Mouse (Mus musculus): ENCODE measurements around the gene Ppm1n.

The Ppm1n gene

DNA sequence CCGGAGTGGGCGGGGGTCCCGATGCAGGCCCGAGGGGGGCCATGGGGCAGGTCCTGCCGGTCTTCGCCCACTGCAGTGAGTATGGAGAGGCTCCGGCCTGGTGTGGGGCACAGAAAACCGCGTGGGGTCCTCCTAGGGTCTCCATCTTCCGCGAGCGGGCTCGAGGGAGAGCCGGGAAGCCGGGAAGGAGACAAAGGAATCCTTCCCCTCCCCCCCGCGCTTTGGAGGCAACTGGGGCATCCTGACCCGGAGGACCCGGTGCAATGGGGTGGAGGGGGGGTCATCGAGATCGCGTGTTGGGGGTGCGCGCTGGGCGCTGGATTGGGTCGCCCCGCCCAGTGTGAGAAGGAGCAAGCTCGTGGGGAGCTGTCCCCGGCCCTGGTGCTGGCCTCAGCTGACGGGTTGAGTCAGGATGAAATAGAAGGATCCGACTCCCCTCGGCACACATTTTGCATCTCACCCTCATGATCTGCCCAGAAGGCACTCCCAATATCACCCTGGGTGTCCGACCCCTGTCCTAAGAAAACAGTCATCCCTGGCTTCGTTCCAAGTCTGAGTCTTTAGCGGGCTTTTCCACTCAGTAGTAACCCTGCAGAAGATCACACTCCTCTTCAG, 3.0 kb upstream of the Ppm1n start:
- DNase-seq (ENCODE audit: low read depth) = peak; percentile 65

- peak; percentile 85 for DNase-seq (ENCODE audit: low read depth)
These were observed 2.5 kb upstream of the Ppm1n start, which contains the start of gene Rtn2 for GRCm38 (mm10) chr7:19282385-19282784. Gene Rtn2, plus strand, starts transcription at chr7:19282624.

DNA sequence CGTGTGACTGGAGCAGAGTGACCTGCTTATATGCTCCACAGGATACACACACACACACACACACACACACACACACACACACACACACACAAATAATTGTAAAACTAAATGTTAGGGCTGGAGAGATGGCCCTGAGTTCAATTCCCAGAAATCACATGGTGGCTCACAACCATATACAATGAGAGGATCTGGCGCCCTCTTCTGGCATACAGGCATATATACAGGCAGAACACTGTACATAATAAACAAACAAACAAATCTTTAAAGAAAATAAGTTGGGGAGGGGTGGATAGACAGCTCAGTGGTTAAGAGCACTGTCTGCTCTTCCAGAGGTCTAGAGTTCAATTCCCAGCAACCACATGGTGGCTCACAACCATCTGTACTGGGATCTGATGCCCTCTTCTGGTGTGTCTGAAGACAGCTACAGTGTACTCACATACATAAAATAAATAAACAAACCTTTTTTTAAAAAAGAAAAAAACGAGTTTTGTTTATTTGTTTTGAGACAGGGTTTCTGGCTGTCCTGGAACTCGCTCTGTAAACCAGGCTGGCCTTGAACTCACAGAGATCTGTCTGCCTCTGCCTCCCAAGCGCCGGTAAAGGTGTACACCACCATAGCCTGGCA, 1.9 kb upstream of the Ppm1n start:
- peak; percentile 81 for DNase-seq (ENCODE audit: low read depth)

DNA sequence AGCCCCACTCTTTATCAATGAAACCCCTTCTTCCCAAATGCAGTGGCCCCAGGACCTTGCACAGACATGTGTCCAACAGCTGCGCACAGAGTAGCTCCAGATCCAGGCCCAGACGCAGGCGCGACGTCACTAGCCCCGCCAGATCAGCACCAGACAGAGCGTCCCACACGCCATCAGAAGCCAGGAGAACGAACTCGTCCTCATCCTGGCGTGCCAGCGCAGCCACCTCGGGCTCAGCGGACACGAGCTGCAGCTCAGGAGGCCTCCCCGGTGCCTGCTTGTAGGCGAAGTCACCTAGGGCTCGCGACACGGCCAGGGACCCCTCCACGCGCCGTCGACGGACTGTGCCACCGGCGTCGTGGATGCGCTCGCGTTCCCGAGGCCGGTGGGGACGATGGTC, 812 bp downstream of the Ppm1n start:
- no peak for DNase-seq (ENCODE audit: low read depth)

DNA sequence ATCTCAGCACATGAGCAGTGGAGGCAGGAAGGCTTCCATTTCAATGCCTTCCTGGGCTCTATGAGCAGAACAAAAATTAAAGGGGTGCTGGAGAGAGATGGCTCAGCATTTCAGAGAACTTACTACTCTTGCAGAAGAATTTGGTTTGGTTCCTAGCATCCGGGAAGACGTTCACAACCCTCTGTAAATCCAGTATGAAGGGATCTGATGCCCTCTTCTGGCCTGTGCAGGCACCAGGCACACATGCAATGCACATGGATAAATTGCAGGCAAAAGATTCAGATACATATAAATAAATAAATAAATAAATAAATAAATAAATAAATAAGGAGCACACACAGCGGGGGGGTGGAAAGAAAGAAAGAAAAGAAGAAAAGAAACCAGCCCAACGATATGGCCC, 3.6 kb downstream of the Ppm1n start:
- peak; percentile 47 for DNase-seq (ENCODE audit: low read depth)

DNA sequence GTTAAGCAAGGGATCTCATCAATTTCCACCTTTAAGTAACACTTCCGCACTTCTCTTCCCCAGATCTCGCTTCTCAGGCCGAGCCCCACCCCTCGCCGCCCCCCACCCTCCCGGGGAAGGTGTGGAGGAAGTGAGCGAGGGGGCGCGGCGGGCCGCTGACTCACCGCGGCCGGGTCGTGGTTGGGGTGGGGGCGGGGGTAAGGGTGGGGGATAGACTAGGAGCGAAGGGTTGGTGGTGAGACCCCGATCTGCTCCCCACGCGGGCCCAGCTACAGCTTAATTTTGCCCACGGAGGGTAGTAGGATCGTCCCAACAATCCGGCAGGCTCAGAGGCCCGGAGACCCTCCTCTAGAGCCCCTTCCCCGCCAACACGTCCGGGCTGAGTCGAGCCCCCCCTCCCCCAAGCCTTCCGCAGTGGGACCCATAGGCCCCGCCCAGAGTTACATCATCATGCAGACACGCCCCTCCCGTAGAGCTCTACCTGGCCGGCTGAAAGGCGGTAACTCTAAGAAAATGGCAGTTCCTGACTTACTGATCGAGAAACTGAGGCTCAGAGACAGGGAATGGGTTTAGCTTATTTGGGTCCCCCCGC, 7.6 kb downstream of the Ppm1n start:
- peak; percentile 95 for DNase-seq (ENCODE audit: low read depth)

GRCm38 (mm10) chr7:19271238-19272172, 8.4 kb downstream of the Ppm1n start, which contains the start of gene Vasp:
Gene Vasp, minus strand, starts transcription at chr7:19271817.
- DNase-seq (ENCODE audit: low read depth) = peak; percentile 91

- no peak for DNase-seq (ENCODE audit: low read depth)
These were observed 9.2 kb downstream of the Ppm1n start for GRCm38 (mm10) chr7:19270509-19271237.

- no peak for DNase-seq (ENCODE audit: low read depth)
These were observed 10.0 kb downstream of the Ppm1n start for GRCm38 (mm10) chr7:19269721-19270441.

DNA sequence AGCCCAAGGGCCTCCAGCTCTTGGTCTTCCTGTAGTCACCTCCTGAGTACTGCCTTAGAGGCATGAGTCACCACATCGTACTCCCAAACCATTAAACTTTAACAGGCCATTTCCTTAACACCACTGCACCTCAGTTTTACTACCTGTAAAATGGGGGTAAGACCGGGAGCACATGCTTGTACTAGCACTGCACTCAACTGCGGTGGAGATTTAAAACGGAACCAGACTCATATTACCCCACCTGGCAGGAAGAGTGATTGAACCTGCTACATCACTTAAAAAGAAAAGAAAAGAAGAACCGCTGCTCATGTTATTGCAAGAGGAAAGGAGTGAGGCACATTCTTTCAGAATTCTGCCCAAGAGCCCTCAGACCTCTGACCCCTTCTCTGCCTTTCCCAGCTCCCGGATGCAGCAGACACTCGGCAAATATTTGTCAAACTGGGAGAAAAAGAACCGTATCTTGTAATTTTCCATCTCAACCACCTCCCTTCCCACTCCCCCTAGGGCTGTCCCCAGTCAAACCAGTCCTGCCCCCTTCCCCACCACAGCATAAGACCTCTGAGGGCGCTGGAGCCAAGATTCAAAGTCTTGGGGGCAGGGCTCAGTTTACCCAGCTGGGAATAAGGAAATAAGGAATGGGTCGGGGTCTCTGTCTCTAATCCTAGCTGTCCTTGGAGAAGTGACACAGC, 10.7 kb downstream of the Ppm1n start:
- peak; percentile 69 for DNase-seq (ENCODE audit: low read depth)

GRCm38 (mm10) chr7:19267051-19267450, 12.8 kb downstream of the Ppm1n start:
- DNase-seq (ENCODE audit: low read depth) = no peak

GRCm38 (mm10) chr7:19265928-19266822, 13.7 kb downstream of the Ppm1n start:
- peak; percentile 63 for DNase-seq (ENCODE audit: low read depth)

- no peak for DNase-seq (ENCODE audit: low read depth)
These were observed 14.7 kb downstream of the Ppm1n start for GRCm38 (mm10) chr7:19265147-19265546.

DNA sequence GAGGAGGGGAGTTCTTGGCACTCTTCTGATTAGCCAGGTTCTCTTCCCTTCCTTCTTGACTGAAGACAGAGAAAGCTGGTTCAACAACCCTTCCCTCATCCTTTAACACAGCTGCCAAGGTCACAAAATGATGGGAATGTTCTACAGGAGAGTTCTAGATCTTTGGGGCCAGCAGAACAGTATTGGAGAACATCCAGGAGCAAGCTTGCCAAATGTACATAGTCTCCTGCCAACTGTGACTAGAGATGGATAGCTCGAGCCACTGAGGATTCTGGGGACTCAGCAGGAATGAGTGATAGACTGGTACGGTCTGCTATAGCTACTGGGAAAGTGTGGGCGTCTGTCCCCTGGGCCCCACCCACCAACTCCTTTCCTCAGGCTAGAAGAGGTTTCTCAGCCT, 21.5 kb downstream of the Ppm1n start:
- no peak for DNase-seq (ENCODE audit: low read depth)

DNA sequence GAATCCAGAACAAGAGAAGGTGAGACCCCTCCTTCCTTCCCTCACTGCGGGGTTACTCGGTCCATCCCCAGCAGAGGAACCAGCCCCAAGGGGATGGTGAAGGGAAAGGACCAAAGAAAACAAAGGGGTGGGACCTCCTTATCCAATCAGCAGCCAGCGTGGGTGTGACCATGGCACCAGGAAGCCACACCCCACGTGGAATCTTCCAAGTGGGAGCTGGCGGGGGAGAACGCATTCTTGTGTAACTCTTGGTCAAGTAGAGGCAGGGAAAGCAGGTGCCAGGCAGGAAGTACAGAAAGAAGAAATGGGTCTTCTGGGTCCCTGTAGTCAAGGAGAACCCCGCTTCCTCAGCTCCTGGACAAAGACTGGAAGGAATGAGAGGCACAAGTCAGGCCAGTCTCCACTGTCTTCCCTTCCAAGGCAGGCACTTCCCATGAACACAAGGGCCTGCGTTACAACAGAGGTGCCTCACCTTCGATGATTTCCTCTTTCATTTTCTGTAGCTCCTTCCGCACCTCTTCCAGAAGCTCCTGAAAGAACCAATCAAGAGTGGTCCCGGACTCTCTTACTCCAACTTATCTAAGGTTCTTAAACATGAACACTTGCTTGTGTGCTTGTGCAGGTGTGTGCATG, 22.4 kb downstream of the Ppm1n start:
- DNase-seq (ENCODE audit: low read depth) = no peak

DNA sequence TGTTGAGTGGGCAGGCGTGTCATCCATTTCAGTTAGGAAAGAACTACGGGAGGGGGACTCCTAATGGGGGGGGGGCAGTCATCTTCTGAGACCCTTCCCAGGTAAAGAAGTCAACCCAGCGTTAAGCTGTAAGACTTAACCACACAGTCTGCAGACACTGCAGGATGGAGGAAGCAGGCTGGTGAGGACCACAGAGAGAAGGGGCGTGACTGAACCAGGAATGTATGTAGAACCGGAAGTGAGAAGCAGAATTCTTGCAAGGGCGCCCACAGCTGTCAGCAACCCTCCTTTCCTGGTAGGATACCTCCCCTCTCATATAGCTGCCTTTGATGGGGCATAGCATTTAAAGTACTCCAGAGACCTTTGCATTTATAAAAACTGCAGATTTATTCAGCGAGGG, 23.3 kb downstream of the Ppm1n start:
- DNase-seq (ENCODE audit: low read depth) = peak; percentile 55

DNA sequence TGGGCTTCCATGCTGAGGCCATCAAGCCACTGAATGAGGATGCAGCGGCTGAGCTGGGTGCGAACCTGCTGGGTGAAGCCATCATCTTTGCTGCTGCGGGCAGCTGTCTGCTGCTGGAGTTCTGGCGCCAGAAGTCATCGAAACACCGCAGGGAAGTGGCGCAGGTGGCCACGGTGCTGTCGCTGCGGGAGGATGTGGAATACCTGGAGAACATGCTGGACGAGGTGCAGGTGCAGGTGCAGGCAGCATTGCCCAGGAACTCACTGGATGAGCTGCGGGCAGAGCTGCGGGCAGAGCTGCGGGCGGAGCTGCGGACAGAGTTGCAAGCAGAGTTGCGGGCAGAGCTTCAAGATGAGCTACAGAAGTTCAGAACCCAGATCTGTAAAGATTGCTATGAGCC, 24.5 kb downstream of the Ppm1n start:
- no peak for DNase-seq (ENCODE audit: low read depth)

DNA sequence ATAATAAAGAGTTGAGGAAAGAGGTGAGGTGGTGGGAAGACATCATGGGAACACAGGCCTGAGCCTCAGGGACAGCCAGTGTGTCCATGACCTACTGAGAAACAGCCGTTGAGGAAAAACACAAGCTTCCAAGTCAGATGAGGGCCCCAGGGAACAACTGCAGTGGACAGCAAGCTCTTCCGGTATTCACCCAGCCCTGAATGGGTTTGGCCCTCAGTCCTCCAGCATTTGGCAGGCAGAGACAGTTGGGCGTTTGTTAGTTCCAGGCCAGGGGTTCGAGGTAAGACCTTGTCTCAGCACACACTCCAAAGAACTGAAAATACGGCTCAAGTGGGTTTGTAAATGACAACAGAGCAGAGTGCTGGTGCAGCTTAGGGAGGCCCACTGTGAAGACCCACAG, 26.4 kb downstream of the Ppm1n start:
- no peak for DNase-seq (ENCODE audit: low read depth)

GRCm38 (mm10) chr7:19252078-19252477, 27.8 kb downstream of the Ppm1n start:
- DNase-seq (ENCODE audit: low read depth) = no peak

Measured in naive thymus-derived CD4-positive, alpha-beta T cell, adult 2 months (primary cell).